Comparison of ENCODE assay signal across 10 mouse cellular contexts in the genomic region with DNA sequence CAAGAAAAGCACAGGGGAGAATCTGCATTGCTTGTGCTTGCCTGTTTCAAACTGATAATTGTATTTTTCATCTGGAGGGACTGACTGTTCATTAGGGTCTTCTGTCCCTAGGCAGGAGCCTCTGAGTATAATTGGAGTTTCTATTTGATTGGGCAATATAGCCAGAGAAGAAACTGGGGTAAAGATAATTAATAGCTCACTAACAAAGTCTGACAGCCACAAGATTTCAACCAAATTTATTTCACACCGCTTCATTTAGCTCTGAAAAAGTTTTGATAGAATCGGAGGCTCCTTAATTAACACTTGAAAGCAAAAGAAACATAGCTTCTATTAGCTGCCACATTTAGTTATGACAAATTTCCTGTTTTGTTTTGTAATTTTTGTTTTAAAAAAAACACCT. TPM values are rescaled to one million over a fixed set of nuclear protein-coding genes. Genes with fewer than 3 reads are reported as not detected.
DNase-seq lines count a peak whose midpoint lies in the region; ATAC-seq and TF ChIP-seq lines count a peak whose summit lies in the region.
"Had no signal": no experiment of that assay in that cellular context is flagged by ENCODE, and none has a peak within 500 bp of the region (broad histone marks: within the 10 kb centered on the region; RNA-seq: fewer than 3 reads in every experiment).

No protein-coding gene starts in this region.

- 0 out of 2 replicates have a peak overlapping the region, but pooled peaks have one; percentile 3 for H3K9ac ChIP-seq in heart, embryonic 16.5 days (ENCODE audit: low read length)
- H3K9ac ChIP-seq in embryonic facial prominence, embryonic 13.5 days = peak overlapping the region; percentile 73
- H3K9ac ChIP-seq in hindbrain, embryonic 15.5 days = peak overlapping the region; percentile 51
- peak overlapping the region; percentile 61 for H3K9ac ChIP-seq in midbrain, postnatal 0 days (replicated peaks; ENCODE audit: low read length, poor library complexity, severe bottlenecking)
- H3K9ac ChIP-seq: liver, postnatal 0 days had no signal

- H3K9me3 ChIP-seq in heart, embryonic 16.5 days (replicated peaks; ENCODE audit: control insufficient read depth, low read length) = no peaks in the 10 kb centered on the region
- no peaks in the 10 kb centered on the region for H3K9me3 ChIP-seq in embryonic facial prominence, embryonic 13.5 days
- no peaks in the 10 kb centered on the region for H3K9me3 ChIP-seq in hindbrain, embryonic 15.5 days
- H3K9me3 ChIP-seq in midbrain, postnatal 0 days (ENCODE audit: low read length) = no peaks in the 10 kb centered on the region

- peak overlapping the region; percentile 34 for H3K4me3 ChIP-seq in heart, embryonic 16.5 days (ENCODE audit: low read length)
- H3K4me3 ChIP-seq in embryonic facial prominence, embryonic 13.5 days = peak overlapping the region; percentile 71
- H3K4me3 ChIP-seq in hindbrain, embryonic 15.5 days = peak overlapping the region; percentile 36
- H3K4me3 ChIP-seq in midbrain, postnatal 0 days (ENCODE audit: low read depth, low read length) = peak overlapping the region; percentile 53

- peak overlapping the region; percentile 56 for H3K4me2 ChIP-seq in heart, embryonic 16.5 days (ENCODE audit: low read depth, low read length)
- H3K4me2 ChIP-seq in embryonic facial prominence, embryonic 13.5 days = peak overlapping the region; percentile 66
- peak overlapping the region; percentile 65 for H3K4me2 ChIP-seq in hindbrain, embryonic 15.5 days
- peak overlapping the region; percentile 62 for H3K4me2 ChIP-seq in midbrain, postnatal 0 days (ENCODE audit: low read depth, low read length, poor library complexity, severe bottlenecking)

- no peak for TF ChIP-seq CTCF in midbrain, postnatal 0 days (IDR thresholded peaks at IDR 0.05)

- WGBS in heart, embryonic 16.5 days = 46% methylated on average over 2 of the region's 2 CpGs
- WGBS in embryonic facial prominence, embryonic 13.5 days = 24% methylated on average over 2 of the region's 2 CpGs
- WGBS in hindbrain, embryonic 15.5 days = 17% methylated on average over 2 of the region's 2 CpGs
- WGBS in midbrain, postnatal 0 days = 20% methylated on average over 2 of the region's 2 CpGs

- H3K4me1 ChIP-seq in heart, embryonic 16.5 days (ENCODE audit: control insufficient read depth, insufficient read depth, low read length) = 0 out of 2 replicates have a peak, but pooled peaks cover 2% of the 10 kb centered on the region
- peaks cover 28% of the 10 kb centered on the region for H3K4me1 ChIP-seq in embryonic facial prominence, embryonic 13.5 days
- H3K4me1 ChIP-seq in hindbrain, embryonic 15.5 days (replicated peaks) = peaks cover 16% of the 10 kb centered on the region
- peaks cover 7% of the 10 kb centered on the region; the same call in 1 of the 2 replicates for H3K4me1 ChIP-seq in midbrain, postnatal 0 days (ENCODE audit: insufficient read depth, low read length)

- no peak for ATAC-seq in heart, embryonic 16.5 days (replicated peaks; ENCODE audit: extremely low read depth, insufficient read depth, low FRiP score)
- no peak for ATAC-seq in embryonic facial prominence, embryonic 13.5 days (ENCODE audit: insufficient number of reproducible peaks, insufficient read depth, low FRiP score, low TSS enrichment, low read depth)
- ATAC-seq in hindbrain, embryonic 15.5 days (ENCODE audit: low FRiP score, low read depth) = no peak
- no peak for ATAC-seq in midbrain, postnatal 0 days (ENCODE audit: low FRiP score)

- no peaks in the 10 kb centered on the region for H3K36me3 ChIP-seq in heart, embryonic 16.5 days (ENCODE audit: control insufficient read depth, insufficient read depth)
- H3K36me3 ChIP-seq in embryonic facial prominence, embryonic 13.5 days = no peaks in the 10 kb centered on the region
- H3K36me3 ChIP-seq in hindbrain, embryonic 15.5 days = no peaks in the 10 kb centered on the region
- H3K36me3 ChIP-seq in midbrain, postnatal 0 days (ENCODE audit: insufficient read depth, low read length) = no peaks in the 10 kb centered on the region

- H3K27me3 ChIP-seq in heart, embryonic 16.5 days (ENCODE audit: control insufficient read depth, insufficient read depth, low read length) = no peaks in the 10 kb centered on the region
- H3K27me3 ChIP-seq in embryonic facial prominence, embryonic 13.5 days = no peaks in the 10 kb centered on the region
- H3K27me3 ChIP-seq in hindbrain, embryonic 15.5 days = no peaks in the 10 kb centered on the region
- H3K27me3 ChIP-seq in midbrain, postnatal 0 days (ENCODE audit: insufficient read depth, low read length) = no peaks in the 10 kb centered on the region

- no peak overlapping the region for H3K27ac ChIP-seq in heart, embryonic 16.5 days (ENCODE audit: low read length)
- H3K27ac ChIP-seq in embryonic facial prominence, embryonic 13.5 days = peak overlapping the region; percentile 71; the same call in 1 of the 2 replicates
- H3K27ac ChIP-seq in hindbrain, embryonic 15.5 days (replicated peaks) = peak overlapping the region; percentile 64
- H3K27ac ChIP-seq in midbrain, postnatal 0 days (ENCODE audit: low read depth, low read length) = peak overlapping the region; percentile 33

- DNase-seq in heart, postnatal 4 days = no peak
- DNase-seq in midbrain, postnatal 0 days (ENCODE audit: low spot score) = no peak
- DNase-seq in adrenal gland, postnatal 14 days = no peak
- DNase-seq in urinary bladder, adult 2 months (ENCODE audit: low spot score) = no peak
- DNase-seq in cerebellum, adult 11-12 months = no peak
- DNase-seq: kidney, postnatal 14 days; liver, postnatal 0 days had no signal

RNA-seq across cellular contexts. Expression of gene Flrt3, which starts 2.2 kb away (rescaled TPM):
- 12.1 and 12.8 TPM in 2 replicates for polyA plus RNA-seq in heart, embryonic 16.5 days (2015; fragmentation: Nextera tagmentation; extraction: Ambion mirVana)
- total RNA-seq in heart, postnatal 4 days (2021) = 1 to 10 TPM in 1 of 2 experiments, under 1 TPM in 1; 0.86 to 1.3 TPM
- polyA plus RNA-seq in embryonic facial prominence, embryonic 13.5 days (2015; fragmentation: Nextera tagmentation; extraction: Ambion mirVana) = 76.2 and 82.9 TPM in 2 replicates
- 33.6 and 39.0 TPM in 2 replicates for polyA plus RNA-seq in hindbrain, embryonic 15.5 days (2015; fragmentation: Nextera tagmentation; extraction: Ambion mirVana)
- 33.3 and 33.6 TPM in 2 replicates for total RNA-seq in midbrain, postnatal 0 days (2014; rRNA removed)
- polyA plus RNA-seq in midbrain, postnatal 0 days (2015; fragmentation: Nextera tagmentation; extraction: Ambion mirVana) = 22.9 and 25.3 TPM in 2 replicates
- total RNA-seq in adrenal gland, postnatal 14 days (2021) = 5.8 and 5.9 TPM in 2 replicates
- 13.8 and 14.9 TPM in 2 replicates for polyA plus RNA-seq in urinary bladder, adult 2 months (2012; rRNA removed)

Comparison
In these comparisons a context has a peak if more than half of its experiments do, and no peak if none do; other contexts are left out.
1. H3K9ac ChIP-seq: peak in every context shown above with its lines; median percentile 73 in embryonic facial prominence, embryonic 13.5 days; 61 in midbrain, postnatal 0 days; 51 in hindbrain, embryonic 15.5 days; 3 in heart, embryonic 16.5 days.